Mouse (Mus musculus) kidney, embryonic 14.5 days (tissue): ENCODE results near the gene Gm14325. TPM values are rescaled to one million over a fixed set of nuclear protein-coding genes. Genes with fewer than 3 reads are reported as not detected.

Experiments
- polyA plus RNA-seq: library from polyadenylated mRNA; unstranded; fragments of >200 nt; fragmentation: Nextera tagmentation; extraction: Ambion mirVana; gene quantifications from 2 replicates; pipeline ENCODE4 v1.2.1, GENCODE M21; 2014

Gm14325 gene
- polyA plus RNA-seq, 1 experiment from 2014 or later, result 33.5 TPM

Other genes starting within 250 kb of the Gm14325 start
- 8.7 and 12.1 TPM in 2 replicates for gene Gm14322, start 81.0 kb downstream of the Gm14325 start, polyA plus RNA-seq
- 3.8 and 5.2 TPM in 2 replicates for gene Gm14327, start 56.8 kb upstream of the Gm14325 start, polyA plus RNA-seq
- 0.81 and 1.6 TPM in 2 replicates for gene Zfp972, start 85.3 kb upstream of the Gm14325 start, polyA plus RNA-seq
- 16.1 and 20.5 TPM in 2 replicates for gene Gm14326, start 117.0 kb upstream of the Gm14325 start, polyA plus RNA-seq
- 12.5 and 17.0 TPM in 2 replicates for gene Zfp971, start 182.9 kb upstream of the Gm14325 start, polyA plus RNA-seq
- 16.2 and 22.7 TPM in 2 replicates for gene Zfp931, start 238.1 kb upstream of the Gm14325 start, polyA plus RNA-seq